Comparison of ENCODE assay signal across 35 mouse cellular contexts in the genomic region with DNA sequence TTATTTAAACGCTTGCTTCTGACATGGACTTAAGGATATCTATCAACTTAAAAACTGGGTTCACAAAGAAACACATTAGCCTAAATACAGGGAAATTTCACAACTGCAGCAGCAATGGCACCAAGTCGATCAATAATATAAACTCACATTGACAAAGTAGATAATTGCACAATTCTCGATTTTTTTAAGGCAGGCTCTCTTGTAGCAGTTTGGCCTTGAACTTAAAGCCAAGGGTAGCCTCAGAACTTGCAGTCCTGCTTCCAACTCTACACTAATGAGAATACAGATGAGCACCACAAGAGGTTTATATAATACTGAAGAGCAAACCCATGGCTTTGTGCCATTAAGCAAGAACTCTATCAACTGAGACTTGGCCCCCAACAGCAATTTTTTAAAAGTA. TPM values are rescaled to one million over a fixed set of nuclear protein-coding genes. Genes with fewer than 3 reads are reported as not detected.
"Had no signal": no experiment of that assay in that cellular context is flagged by ENCODE, and none has a peak within 500 bp of the region (broad histone marks: within the 10 kb centered on the region; RNA-seq: fewer than 3 reads in every experiment).

No protein-coding gene starts in this region.

- H3K27ac ChIP-seq: left cerebral cortex, adult 2 months; limb, embryonic 10.5 days; limb, embryonic 12.5 days; limb, embryonic 13.5 days; limb, embryonic 15.5 days; liver, embryonic 12.5 days; liver, embryonic 13.5 days; liver, embryonic 14.5 days; liver, embryonic 15.5 days; lung, embryonic 15.5 days; macrophage; midbrain, embryonic 10.5 days; midbrain, embryonic 12.5 days; midbrain, embryonic 13.5 days; midbrain, embryonic 15.5 days; neural tube, embryonic 12.5 days had no signal

- H3K9me3 ChIP-seq: limb, embryonic 10.5 days; limb, embryonic 12.5 days; limb, embryonic 13.5 days; limb, embryonic 15.5 days; liver, embryonic 12.5 days; liver, embryonic 13.5 days; liver, embryonic 15.5 days; lung, embryonic 15.5 days; megakaryocyte, embryonic 14.5 days; midbrain, embryonic 10.5 days; midbrain, embryonic 12.5 days; midbrain, embryonic 13.5 days; midbrain, embryonic 15.5 days; neural tube, embryonic 12.5 days had no signal

- H3K4me2 ChIP-seq: limb, embryonic 12.5 days; limb, embryonic 13.5 days; limb, embryonic 15.5 days; liver, embryonic 12.5 days; liver, embryonic 13.5 days; liver, embryonic 15.5 days; lung, embryonic 14.5 days; lung, embryonic 15.5 days; midbrain, embryonic 11.5 days; midbrain, embryonic 12.5 days; midbrain, embryonic 13.5 days; midbrain, embryonic 15.5 days; neural tube, embryonic 12.5 days had no signal

- DNase-seq: left cerebral cortex, postnatal 4 days; liver, embryonic 13.5 days; lung, adult 18-20 months; lung, adult 2 months; lung, embryonic 14.5 days; lung, postnatal 10 days; lung, postnatal 14 days; lung, postnatal 36 days; lung, postnatal 4 days; midbrain, embryonic 14.5 days had no signal

- H3K4me1 ChIP-seq: limb, embryonic 10.5 days; limb, embryonic 15.5 days; lung, embryonic 15.5 days; midbrain, embryonic 10.5 days; midbrain, embryonic 12.5 days; midbrain, embryonic 13.5 days; midbrain, embryonic 15.5 days; neural tube, embryonic 12.5 days had no signal

- H3K27me3 ChIP-seq: limb, embryonic 12.5 days; limb, embryonic 13.5 days; limb, embryonic 15.5 days; liver, embryonic 12.5 days; liver, embryonic 13.5 days; liver, embryonic 15.5 days; lung, embryonic 15.5 days; megakaryocyte, embryonic 14.5 days; midbrain, embryonic 12.5 days; midbrain, embryonic 13.5 days; midbrain, embryonic 15.5 days; neural tube, embryonic 12.5 days had no signal

- ATAC-seq: liver, embryonic 12.5 days; lung, postnatal 0 days; midbrain, embryonic 15.5 days; midbrain, embryonic 16.5 days had no signal

- H3K4me3 ChIP-seq: left cerebral cortex, adult 2 months; limb, embryonic 10.5 days; limb, embryonic 12.5 days; limb, embryonic 13.5 days; limb, embryonic 15.5 days; liver, embryonic 12.5 days; liver, embryonic 13.5 days; liver, embryonic 15.5 days; lung, embryonic 15.5 days; megakaryocyte, embryonic 14.5 days; midbrain, embryonic 10.5 days; midbrain, embryonic 12.5 days; midbrain, embryonic 13.5 days; midbrain, embryonic 15.5 days; myocyte; neural tube, embryonic 12.5 days had no signal

- H3K9ac ChIP-seq: limb, embryonic 12.5 days; limb, embryonic 13.5 days; limb, embryonic 15.5 days; liver, embryonic 12.5 days; liver, embryonic 13.5 days; liver, embryonic 14.5 days; liver, embryonic 15.5 days; lung, embryonic 14.5 days; lung, embryonic 15.5 days; midbrain, embryonic 12.5 days; midbrain, embryonic 13.5 days; midbrain, embryonic 15.5 days; neural tube, embryonic 12.5 days had no signal

RNA-seq across cellular contexts. Expression of gene Slc17a8, which starts 15.9 kb away (rescaled TPM):
- total RNA-seq: megakaryocyte progenitor cell, adult 5-6 weeks; megakaryocyte, adult 5-6 weeks; monocyte, adult 5-6 weeks had no signal
- polyA plus RNA-seq: limb, embryonic 10.5 days; limb, embryonic 11.5 days; limb, embryonic 12.5 days; limb, embryonic 13.5 days; lung, adult 2 months; lung, embryonic 14.5 days; lung, embryonic 15.5 days; lung, postnatal 0 days; myocyte; neural tube, embryonic 11.5 days had no signal
